Comparison of ENCODE assay signal across 11 mouse cellular contexts in the genomic region with DNA sequence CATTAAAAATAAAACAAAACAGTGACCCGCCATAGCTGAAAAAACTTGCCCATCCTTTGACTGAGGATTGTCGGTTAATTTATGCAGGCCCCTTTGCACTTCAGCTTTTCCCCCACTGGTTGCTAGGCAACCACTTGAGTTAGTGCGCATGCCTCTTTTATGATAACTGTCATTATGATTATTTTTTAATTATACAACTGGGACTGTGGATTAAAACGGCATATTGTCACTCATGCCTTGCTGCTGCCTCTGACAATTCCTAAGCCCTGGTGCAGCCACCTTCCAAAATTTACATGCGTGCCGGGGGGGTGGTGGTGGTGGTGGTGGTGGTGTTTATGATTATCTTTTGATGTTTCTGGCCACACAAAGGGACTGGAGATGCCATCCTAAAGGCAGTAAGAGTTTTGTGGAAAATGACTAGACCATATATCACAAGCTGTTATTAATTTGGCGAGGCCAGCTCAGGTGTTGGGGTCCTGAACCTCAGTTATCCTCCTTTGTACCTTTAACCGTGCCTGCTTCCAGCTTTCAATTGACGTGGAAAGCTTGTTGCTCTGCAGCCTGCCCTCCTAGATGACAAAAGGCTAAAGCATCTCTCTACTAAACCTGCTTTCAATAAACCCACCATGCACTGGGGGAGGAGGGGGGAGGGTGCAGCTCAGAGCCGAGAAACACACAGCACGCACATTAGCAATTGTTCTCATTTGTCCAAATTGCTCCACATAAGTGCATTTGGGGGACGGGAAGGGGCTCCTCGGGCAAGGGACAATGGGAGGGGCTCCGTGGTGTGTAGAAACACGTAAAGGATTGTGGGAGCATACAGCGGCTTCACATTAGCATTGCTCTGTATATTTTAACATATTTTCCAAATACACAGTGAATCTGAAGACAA.
DNase-seq lines count a peak whose midpoint lies in the region; ATAC-seq and TF ChIP-seq lines count a peak whose summit lies in the region.
"Had no signal": no experiment of that assay in that cellular context is flagged by ENCODE, and none has a peak within 500 bp of the region (broad histone marks: within the 10 kb centered on the region; RNA-seq: fewer than 3 reads in every experiment).

No protein-coding gene starts in this region.

- DNase-seq in embryo, embryonic 11.5 days (ENCODE audit: low read depth, low spot score), result peak; percentile 20
- DNase-seq in adrenal gland, postnatal 10 days, result no peak
- no peak for DNase-seq in lung, adult 18-20 months
- no peak for DNase-seq in lung, adult 2 months
- DNase-seq: cerebellum, postnatal 36 days had no signal

- no peaks in the 10 kb centered on the region for H3K36me3 ChIP-seq in intestine, embryonic 15.5 days
- no peaks in the 10 kb centered on the region for H3K36me3 ChIP-seq in intestine, embryonic 16.5 days (ENCODE audit: control insufficient read depth, insufficient read depth, low read length)
- H3K36me3 ChIP-seq in hindbrain, embryonic 12.5 days, result peaks cover 8% of the 10 kb centered on the region; the same call in 1 of the 2 replicates
- H3K36me3 ChIP-seq in midbrain, embryonic 15.5 days (replicated peaks), result no peaks in the 10 kb centered on the region; the same call in 1 of the 2 replicates

- no peak for TF ChIP-seq POLR2A in lung, adult 2 months (IDR thresholded peaks at IDR 0.05; ENCODE audit: borderline replicate concordance, extremely low read depth, low read depth, low read length)

- WGBS in intestine, embryonic 15.5 days, result 68% methylated on average over 16 of the region's 16 CpGs
- WGBS in intestine, embryonic 16.5 days, result 63% methylated on average over 16 of the region's 16 CpGs
- 26% methylated on average over 16 of the region's 16 CpGs for WGBS in hindbrain, embryonic 12.5 days
- 8% methylated on average over 16 of the region's 16 CpGs for WGBS in midbrain, embryonic 15.5 days
- WGBS in lung, adult 2 months, result 79% methylated on average over 16 of the region's 16 CpGs

- TF ChIP-seq CTCF in lung, adult 2 months (IDR thresholded peaks at IDR 0.05; ENCODE audit: insufficient read depth, low read length), result no peak

- no peaks in the 10 kb centered on the region for H3K27me3 ChIP-seq in intestine, embryonic 15.5 days (replicated peaks)
- H3K27me3 ChIP-seq in intestine, embryonic 16.5 days (replicated peaks; ENCODE audit: control insufficient read depth, insufficient read depth, low read length), result no peaks in the 10 kb centered on the region
- H3K27me3 ChIP-seq in hindbrain, embryonic 12.5 days, result no peaks in the 10 kb centered on the region
- H3K27me3 ChIP-seq in midbrain, embryonic 15.5 days (replicated peaks), result no peaks in the 10 kb centered on the region
- H3K27me3 ChIP-seq: heart, embryonic 15.5 days; megakaryocyte, embryonic 14.5 days had no signal

- no peak overlapping the region for H3K27ac ChIP-seq in intestine, embryonic 15.5 days
- H3K27ac ChIP-seq in intestine, embryonic 16.5 days (ENCODE audit: low read length), result no peak overlapping the region
- H3K27ac ChIP-seq in hindbrain, embryonic 12.5 days, result peak overlapping the region; percentile 93
- H3K27ac ChIP-seq in midbrain, embryonic 15.5 days, result peak overlapping the region; percentile 97
- H3K27ac ChIP-seq: heart, embryonic 15.5 days had no signal

- ATAC-seq in intestine, embryonic 15.5 days, result peak; percentile 15; the same call in 1 of the 2 replicates
- no peak for ATAC-seq in intestine, embryonic 16.5 days
- ATAC-seq in hindbrain, embryonic 12.5 days (ENCODE audit: low FRiP score), result peak; percentile 86
- ATAC-seq in midbrain, embryonic 15.5 days (replicated peaks), result peak; percentile 85

- H3K9ac ChIP-seq in intestine, embryonic 15.5 days, result no peak overlapping the region
- H3K9ac ChIP-seq in intestine, embryonic 16.5 days (ENCODE audit: low read depth, low read length), result no peak overlapping the region
- peak overlapping the region; percentile 39 for H3K9ac ChIP-seq in hindbrain, embryonic 12.5 days
- peak overlapping the region; percentile 23 for H3K9ac ChIP-seq in midbrain, embryonic 15.5 days
- H3K9ac ChIP-seq: heart, embryonic 15.5 days had no signal

- H3K9me3 ChIP-seq in intestine, embryonic 15.5 days, result no peaks in the 10 kb centered on the region
- H3K9me3 ChIP-seq in intestine, embryonic 16.5 days (ENCODE audit: control insufficient read depth, low read length), result no peaks in the 10 kb centered on the region
- H3K9me3 ChIP-seq in hindbrain, embryonic 12.5 days (replicated peaks), result no peaks in the 10 kb centered on the region
- H3K9me3 ChIP-seq in midbrain, embryonic 15.5 days, result no peaks in the 10 kb centered on the region
- H3K9me3 ChIP-seq: heart, embryonic 15.5 days; megakaryocyte, embryonic 14.5 days had no signal

- H3K4me1 ChIP-seq in intestine, embryonic 15.5 days (replicated peaks), result no peaks in the 10 kb centered on the region
- H3K4me1 ChIP-seq in intestine, embryonic 16.5 days (ENCODE audit: control insufficient read depth, insufficient read depth, low read length), result no peaks in the 10 kb centered on the region
- H3K4me1 ChIP-seq in hindbrain, embryonic 12.5 days, result peaks cover 28% of the 10 kb centered on the region
- H3K4me1 ChIP-seq in midbrain, embryonic 15.5 days, result peaks cover 41% of the 10 kb centered on the region
- H3K4me1 ChIP-seq in lung, adult 2 months (ENCODE audit: control insufficient read depth, insufficient read depth, low read length), result no peaks in the 10 kb centered on the region
- H3K4me1 ChIP-seq: heart, embryonic 15.5 days had no signal

- no peak overlapping the region for H3K4me2 ChIP-seq in intestine, embryonic 15.5 days (replicated peaks)
- no peak overlapping the region for H3K4me2 ChIP-seq in intestine, embryonic 16.5 days (ENCODE audit: low read depth, low read length)
- H3K4me2 ChIP-seq in hindbrain, embryonic 12.5 days (replicated peaks), result peak overlapping the region; percentile 47
- peak overlapping the region; percentile 46 for H3K4me2 ChIP-seq in midbrain, embryonic 15.5 days
- H3K4me2 ChIP-seq: heart, embryonic 15.5 days had no signal

- H3K4me3 ChIP-seq in intestine, embryonic 15.5 days (replicated peaks), result no peak overlapping the region
- no peak overlapping the region for H3K4me3 ChIP-seq in intestine, embryonic 16.5 days (ENCODE audit: low read length)
- H3K4me3 ChIP-seq in hindbrain, embryonic 12.5 days, result peak overlapping the region; percentile 8; the same call in 1 of the 2 replicates
- H3K4me3 ChIP-seq in midbrain, embryonic 15.5 days, result peak overlapping the region; percentile 16
- H3K4me3 ChIP-seq in lung, adult 2 months (replicated peaks; ENCODE audit: extremely low read depth, low read depth, low read length), result no peak overlapping the region
- H3K4me3 ChIP-seq: heart, embryonic 15.5 days; megakaryocyte, embryonic 14.5 days had no signal

Comparison
In these comparisons a context has a peak if more than half of its experiments do, and no peak if none do; other contexts are left out.
1. H3K27ac ChIP-seq: peak in hindbrain, embryonic 12.5 days (single experiment) and midbrain, embryonic 15.5 days (single experiment); none in intestine, embryonic 15.5 days (single experiment) and intestine, embryonic 16.5 days (single experiment).
2. H3K4me2 ChIP-seq: peak in hindbrain, embryonic 12.5 days (single experiment) and midbrain, embryonic 15.5 days (single experiment); none in intestine, embryonic 15.5 days (single experiment) and intestine, embryonic 16.5 days (single experiment).
3. H3K4me3 ChIP-seq: peak in hindbrain, embryonic 12.5 days (single experiment) and midbrain, embryonic 15.5 days (single experiment); none in intestine, embryonic 15.5 days (single experiment), intestine, embryonic 16.5 days (single experiment) and lung, adult 2 months (single experiment).
4. H3K9ac ChIP-seq: peak in hindbrain, embryonic 12.5 days (single experiment) and midbrain, embryonic 15.5 days (single experiment); none in intestine, embryonic 15.5 days (single experiment) and intestine, embryonic 16.5 days (single experiment).